ENCODE assay signal across 9 mouse cellular contexts in genomic region chr12:117427431-117427830, GRCm38 (mm10).
DNase-seq lines count a peak whose midpoint lies in the region; ATAC-seq lines count a peak whose summit lies in the region.
"Had no signal": no experiment of that assay in that cellular context is flagged by ENCODE, and none has a peak within 500 bp of the region (broad histone marks: within the 10 kb centered on the region; RNA-seq: fewer than 3 reads in every experiment).

No protein-coding gene starts in this region.

- no peak overlapping the region for H3K27ac ChIP-seq in embryonic facial prominence, embryonic 10.5 days (replicated peaks)
- H3K27ac ChIP-seq in hindbrain, embryonic 16.5 days (ENCODE audit: low read depth, low read length): no peak overlapping the region
- H3K27ac ChIP-seq in liver, embryonic 11.5 days (ENCODE audit: low read depth, low read length): no peak overlapping the region
- no peak overlapping the region for H3K27ac ChIP-seq in neural tube, embryonic 11.5 days (ENCODE audit: low read depth, low read length)
- H3K27ac ChIP-seq: liver, embryonic 15.5 days had no signal

- 24% methylated on average over 1 of the region's 1 CpGs for WGBS in embryonic facial prominence, embryonic 10.5 days
- 54% methylated on average over 1 of the region's 1 CpGs for WGBS in hindbrain, embryonic 16.5 days
- 27% methylated on average over 1 of the region's 1 CpGs for WGBS in liver, embryonic 11.5 days
- WGBS in neural tube, embryonic 11.5 days: 26% methylated on average over 1 of the region's 1 CpGs

- peak; percentile 42 for DNase-seq in layer of hippocampus, adult 11-12 months (ENCODE audit: low spot score)
- no peak for DNase-seq in layer of hippocampus, adult 9-10 months (ENCODE audit: low spot score)
- DNase-seq in embryonic facial prominence, embryonic 10.5 days (ENCODE audit: low spot score): peak; percentile 60
- no peak for DNase-seq in liver, embryonic 11.5 days (ENCODE audit: low spot score)
- DNase-seq in neural tube, embryonic 11.5 days (ENCODE audit: low spot score): peak; percentile 64
- peak; percentile 69 for DNase-seq in thymus, postnatal 25 days

- H3K9me3 ChIP-seq in embryonic facial prominence, embryonic 10.5 days: no peaks in the 10 kb centered on the region
- no peaks in the 10 kb centered on the region for H3K9me3 ChIP-seq in hindbrain, embryonic 16.5 days (ENCODE audit: control insufficient read depth, low read length)
- H3K9me3 ChIP-seq in liver, embryonic 11.5 days (ENCODE audit: control insufficient read depth, low read length): no peaks in the 10 kb centered on the region
- no peaks in the 10 kb centered on the region for H3K9me3 ChIP-seq in neural tube, embryonic 11.5 days (ENCODE audit: control insufficient read depth, low read length)
- H3K9me3 ChIP-seq: liver, embryonic 15.5 days had no signal

- no peaks in the 10 kb centered on the region for H3K36me3 ChIP-seq in embryonic facial prominence, embryonic 10.5 days (replicated peaks)
- H3K36me3 ChIP-seq in hindbrain, embryonic 16.5 days (ENCODE audit: control insufficient read depth, insufficient read depth, low read length): no peaks in the 10 kb centered on the region
- no peaks in the 10 kb centered on the region for H3K36me3 ChIP-seq in liver, embryonic 11.5 days (ENCODE audit: control insufficient read depth, insufficient read depth, low read length)
- H3K36me3 ChIP-seq in neural tube, embryonic 11.5 days (ENCODE audit: control insufficient read depth, insufficient read depth, low read length): no peaks in the 10 kb centered on the region
- H3K36me3 ChIP-seq: liver, embryonic 15.5 days had no signal

- no peak overlapping the region for H3K4me3 ChIP-seq in embryonic facial prominence, embryonic 10.5 days
- H3K4me3 ChIP-seq in hindbrain, embryonic 16.5 days (ENCODE audit: low read length): no peak overlapping the region
- no peak overlapping the region for H3K4me3 ChIP-seq in liver, embryonic 11.5 days (ENCODE audit: low read depth, low read length)
- no peak overlapping the region for H3K4me3 ChIP-seq in neural tube, embryonic 11.5 days (ENCODE audit: low read depth, low read length)
- H3K4me3 ChIP-seq: liver, embryonic 15.5 days had no signal

- H3K4me1 ChIP-seq in embryonic facial prominence, embryonic 10.5 days: no peaks in the 10 kb centered on the region
- no peaks in the 10 kb centered on the region for H3K4me1 ChIP-seq in hindbrain, embryonic 16.5 days (ENCODE audit: control insufficient read depth, insufficient read depth, low read depth, low read length)
- H3K4me1 ChIP-seq in liver, embryonic 11.5 days (replicated peaks; ENCODE audit: control insufficient read depth, insufficient read depth, low read length): no peaks in the 10 kb centered on the region
- H3K4me1 ChIP-seq in neural tube, embryonic 11.5 days (ENCODE audit: control insufficient read depth, insufficient read depth, low read length): no peaks in the 10 kb centered on the region
- H3K4me1 ChIP-seq: liver, embryonic 15.5 days had no signal

- peak; percentile 59 for ATAC-seq in activated CD4-positive, CD25-positive, alpha-beta regulatory T cell, adult 4 months
- ATAC-seq in hindbrain, embryonic 16.5 days: peak; percentile 58; the same call in 1 of the 2 replicates
- ATAC-seq in liver, embryonic 11.5 days (replicated peaks; ENCODE audit: low FRiP score): peak; percentile 58
- ATAC-seq in neural tube, embryonic 11.5 days (ENCODE audit: insufficient read depth, low FRiP score, low TSS enrichment): peak; percentile 35; the same call in 1 of the 2 replicates

- no peak overlapping the region for H3K4me2 ChIP-seq in hindbrain, embryonic 16.5 days (ENCODE audit: low read length)
- no peak overlapping the region for H3K4me2 ChIP-seq in liver, embryonic 11.5 days
- no peak overlapping the region for H3K4me2 ChIP-seq in neural tube, embryonic 11.5 days (ENCODE audit: low read depth)
- H3K4me2 ChIP-seq: liver, embryonic 15.5 days had no signal

- H3K9ac ChIP-seq in hindbrain, embryonic 16.5 days (ENCODE audit: low read depth, low read length): no peak overlapping the region
- no peak overlapping the region for H3K9ac ChIP-seq in liver, embryonic 11.5 days (ENCODE audit: low read depth, low read length)
- no peak overlapping the region for H3K9ac ChIP-seq in neural tube, embryonic 11.5 days (ENCODE audit: low read length)
- H3K9ac ChIP-seq: liver, embryonic 15.5 days had no signal

- no peaks in the 10 kb centered on the region for H3K27me3 ChIP-seq in embryonic facial prominence, embryonic 10.5 days (replicated peaks; ENCODE audit: low read depth, poor library complexity, severe bottlenecking)
- no peaks in the 10 kb centered on the region for H3K27me3 ChIP-seq in hindbrain, embryonic 16.5 days (replicated peaks; ENCODE audit: control insufficient read depth, insufficient read depth, low read length)
- no peaks in the 10 kb centered on the region for H3K27me3 ChIP-seq in liver, embryonic 11.5 days (replicated peaks; ENCODE audit: control insufficient read depth, insufficient read depth, low read length)
- no peaks in the 10 kb centered on the region for H3K27me3 ChIP-seq in neural tube, embryonic 11.5 days (ENCODE audit: control insufficient read depth, insufficient read depth, low read length)
- H3K27me3 ChIP-seq: liver, embryonic 15.5 days had no signal

Comparison
In these comparisons a context has a peak if more than half of its experiments do, and no peak if none do; other contexts are left out.
1. DNase-seq: peak in layer of hippocampus, adult 11-12 months (single experiment), embryonic facial prominence, embryonic 10.5 days (single experiment), neural tube, embryonic 11.5 days (single experiment) and thymus, postnatal 25 days (single experiment); none in layer of hippocampus, adult 9-10 months (single experiment) and liver, embryonic 11.5 days (single experiment).
2. Peak in every context shown above with its lines, with median percentiles within 50 percentile points of each other: ATAC-seq.